Mouse (Mus musculus): Measurements from ENCODE around the gene Olfr591. TPM values are rescaled to one million over a fixed set of nuclear protein-coding genes. Genes with fewer than 3 reads are reported as not detected.
"Not testable (repeated sequence)": the region's sequence is repeated elsewhere in the genome, so short reads cannot be mapped to it uniquely, and the experiment has no call there.

Olfr591 gene
- under 1 TPM in 1 of 3 experiments, not detected in 2; 0.28 TPM for polyA plus RNA-seq (2017; shearing (Covaris generic))

DNA sequence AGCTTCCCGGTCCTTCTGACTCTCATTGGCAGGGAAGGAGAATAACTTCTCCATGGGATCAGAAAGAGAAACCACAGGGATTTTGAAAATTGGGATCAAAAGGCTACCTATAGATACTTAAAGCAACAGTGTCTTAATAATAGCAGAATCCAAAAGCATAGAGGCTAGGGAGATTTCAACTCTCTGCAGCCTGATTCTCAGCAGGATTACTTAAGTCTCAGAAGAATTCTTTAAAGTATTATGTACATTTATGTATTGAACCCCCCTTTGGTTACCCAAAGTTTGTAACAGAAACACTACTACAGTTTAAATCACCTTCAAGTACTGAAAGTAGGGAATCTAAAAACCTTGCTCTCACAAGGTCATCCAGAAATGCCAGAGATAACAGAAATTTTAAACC is at the start of gene Olfr591:
Gene Olfr591, minus strand, starts transcription at position 101 of the 400 bp plus-strand sequence.
- no peak for ATAC-seq

DNA sequence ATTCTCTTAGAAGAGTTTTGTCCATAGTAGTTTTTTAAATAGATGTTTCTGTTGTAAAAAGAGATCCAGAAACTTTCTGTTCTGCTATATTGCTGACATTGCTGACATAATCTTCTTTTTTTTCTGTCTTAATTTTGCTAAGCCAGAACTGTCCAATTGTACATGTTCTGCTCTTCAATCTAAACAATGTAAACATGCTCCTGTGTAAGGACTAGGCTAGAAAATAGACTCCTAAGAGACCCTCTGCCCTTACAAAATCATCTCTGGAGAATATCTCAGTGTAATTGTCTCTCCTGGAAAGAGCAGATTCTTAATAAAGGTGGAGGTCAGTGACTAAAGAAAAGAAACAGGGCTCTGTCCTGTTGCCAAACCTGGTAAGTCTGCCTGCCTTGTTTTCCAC is 38.6 kb upstream of the Olfr591 start, which contains the start of gene Olfr594:
Gene Olfr594, plus strand, starts transcription at position 301 of the 400 bp plus-strand sequence.
- no peak for ATAC-seq

DNA sequence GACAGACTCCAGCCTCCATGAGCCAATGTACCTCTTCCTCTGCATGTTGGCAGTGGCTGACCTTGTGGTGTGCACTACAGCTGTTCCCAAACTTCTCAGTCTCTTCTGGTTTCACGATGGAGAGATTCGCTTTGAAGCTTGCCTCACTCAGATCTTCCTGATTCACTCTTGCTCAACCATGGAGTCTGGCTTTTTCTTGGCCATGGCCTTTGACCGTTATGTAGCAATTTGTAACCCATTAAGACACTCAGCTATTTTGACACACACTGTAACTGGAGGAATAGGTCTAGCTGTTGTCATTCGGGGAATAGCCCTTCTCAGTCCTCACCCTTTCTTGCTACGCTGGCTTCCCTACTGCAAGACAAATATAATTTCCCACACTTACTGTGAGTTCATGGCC is 33.9 kb upstream of the Olfr591 start:
- ATAC-seq: not testable (repeated sequence)

DNA sequence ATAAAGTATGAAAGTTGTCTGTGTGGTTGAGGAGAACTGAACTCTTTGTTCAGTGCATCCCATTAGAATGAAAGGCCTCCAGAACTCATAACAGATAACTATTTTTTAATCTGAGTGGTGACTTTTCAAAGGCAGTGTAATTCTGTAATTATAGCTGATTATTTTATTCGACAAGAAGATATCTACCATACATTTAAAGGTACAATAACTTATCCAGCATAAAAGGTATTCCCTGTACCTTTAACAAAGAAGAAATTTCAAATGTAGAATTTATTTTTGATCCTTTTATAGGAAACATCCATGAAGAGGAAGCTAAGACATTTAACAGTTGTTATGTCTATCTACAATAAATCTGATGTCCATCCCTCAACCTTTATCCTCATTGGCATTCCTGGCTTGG is 33.4 kb upstream of the Olfr591 start, which contains the start of gene Olfr593:
Gene Olfr593, plus strand, starts transcription at position 301 of the 400 bp plus-strand sequence.
- ATAC-seq: no peak

DNA sequence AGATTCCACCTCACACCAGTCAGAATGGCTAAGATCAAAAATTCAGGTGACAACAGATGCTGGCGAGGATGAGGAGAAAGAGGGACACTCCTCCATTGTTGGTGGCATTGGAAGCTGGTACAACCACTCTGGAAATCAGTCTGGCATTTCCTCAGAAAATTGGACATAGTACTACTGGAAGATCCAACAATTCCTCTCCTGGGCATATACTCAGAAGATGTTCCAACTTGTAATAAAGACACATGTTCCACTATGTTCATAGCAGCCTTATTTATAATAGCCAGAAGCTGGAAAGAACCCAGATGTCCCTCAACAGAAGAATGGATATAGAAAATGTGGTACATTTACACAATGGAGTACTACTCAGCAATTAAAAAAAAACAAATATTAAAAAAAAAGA is 6.4 kb upstream of the Olfr591 start, which contains the start of gene Olfr592:
Gene Olfr592, plus strand, starts transcription at position 301 of the 400 bp plus-strand sequence.
- not testable (repeated sequence) for ATAC-seq

DNA sequence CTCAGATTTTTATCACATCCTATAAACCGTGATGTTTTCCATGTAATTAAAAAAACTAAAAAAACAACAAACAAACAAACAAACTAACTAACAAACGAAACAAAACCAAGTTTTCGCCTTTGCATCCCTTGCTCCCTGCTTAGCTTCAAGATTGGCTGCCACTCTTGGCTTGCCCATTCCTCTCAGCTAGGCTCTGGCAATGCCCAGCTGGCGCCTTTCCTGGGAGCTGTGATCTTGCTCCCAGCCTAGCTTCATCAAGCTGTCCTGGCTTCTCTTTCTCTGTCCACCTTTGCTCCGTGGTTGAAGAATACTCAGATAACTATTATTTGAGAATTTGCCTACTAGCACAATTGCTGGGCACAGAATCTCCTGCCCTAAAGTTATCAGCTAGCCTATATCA is 8.4 kb downstream of the Olfr591 start:
- no peak for ATAC-seq

DNA sequence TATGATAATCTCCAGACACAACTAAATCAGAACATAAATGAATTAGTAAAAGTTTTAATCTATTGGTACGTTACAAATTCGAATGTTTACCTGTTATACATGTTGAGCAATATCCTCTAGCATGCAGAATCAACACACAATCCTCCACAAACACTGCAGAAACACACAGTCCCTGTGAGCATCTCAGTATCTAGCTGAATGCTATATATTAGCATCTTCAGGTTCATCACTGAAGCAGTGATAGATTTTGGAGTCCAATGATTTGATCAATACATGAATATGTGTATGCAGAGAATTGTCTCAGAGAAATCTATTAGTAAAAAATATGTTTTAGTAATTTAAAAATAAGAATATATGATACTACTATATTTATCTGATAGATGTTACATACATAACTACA is 21.9 kb downstream of the Olfr591 start, which contains the start of gene Olfr589:
Gene Olfr589, minus strand, starts transcription at position 101 of the 400 bp plus-strand sequence.
- ATAC-seq: no peak

DNA sequence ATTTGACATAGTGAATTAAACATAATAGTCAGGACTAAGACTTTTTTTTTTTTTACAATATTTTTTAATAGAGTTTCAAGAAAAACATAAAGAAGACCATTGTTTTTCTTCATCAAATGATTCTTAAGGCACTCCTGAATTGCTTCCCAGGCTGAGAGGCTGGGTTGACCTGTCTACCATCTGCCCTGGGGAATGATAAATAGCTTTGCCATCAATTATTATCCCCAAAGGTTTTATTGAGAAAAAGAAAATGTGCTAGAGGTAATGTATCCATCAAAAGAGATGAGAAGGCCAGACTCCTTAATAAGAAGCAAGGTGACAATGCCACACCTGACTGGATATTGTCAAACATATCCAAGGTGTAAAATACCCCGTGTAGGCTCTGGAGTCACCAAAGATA is 37.6 kb downstream of the Olfr591 start, which contains the start of gene Olfr588-ps1:
Gene Olfr588-ps1, plus strand, starts transcription at position 301 of the 400 bp plus-strand sequence.
- ATAC-seq: no peak

DNA sequence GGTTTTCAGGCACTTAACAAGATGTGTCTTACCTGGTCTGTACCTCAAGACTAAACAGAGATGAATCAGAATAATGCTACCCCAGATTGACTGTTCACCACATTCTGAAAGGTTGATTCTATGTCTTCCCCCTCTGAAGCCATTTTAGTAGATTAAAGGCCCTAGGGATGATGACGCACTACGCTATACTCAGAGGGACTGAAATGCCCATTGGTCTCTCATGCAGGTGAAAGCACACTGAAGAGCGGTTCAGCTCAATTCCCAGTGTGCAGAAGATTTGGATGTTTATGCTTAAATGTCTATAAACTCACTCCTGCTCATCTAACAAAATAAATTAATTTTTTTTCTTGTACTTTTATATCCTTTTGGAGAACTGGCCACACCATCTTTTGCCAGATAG is 52.6 kb downstream of the Olfr591 start, which contains the start of gene Olfr586:
Gene Olfr586, minus strand, starts transcription at position 101 of the 400 bp plus-strand sequence.
- no peak for ATAC-seq

DNA sequence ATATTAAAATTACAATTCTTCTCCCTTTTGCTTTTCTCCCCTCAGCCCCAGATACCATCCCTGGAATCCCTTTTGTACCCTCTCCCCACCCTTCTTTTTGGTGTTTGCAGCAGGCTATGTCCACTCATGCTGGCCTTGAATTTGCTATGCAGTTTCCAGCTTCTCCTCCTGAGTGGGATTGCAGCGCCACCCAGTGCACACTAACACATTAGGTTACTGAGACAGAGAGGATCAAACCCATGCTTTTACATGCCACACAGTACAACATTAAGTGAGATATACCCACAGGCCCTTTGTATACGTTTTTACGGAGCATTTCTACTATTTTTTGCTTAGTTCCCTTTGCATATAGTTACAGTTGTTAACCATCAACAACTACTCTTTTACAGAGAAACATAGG is 58.7 kb downstream of the Olfr591 start:
- no peak for ATAC-seq

Other genes starting within 250 kb of the Olfr591 start
- not detected for gene Olfr573-ps1, start 235.8 kb downstream of the Olfr591 start, polyA plus RNA-seq (2017; shearing (Covaris generic))
- gene Olfr574, start 229.9 kb downstream of the Olfr591 start, polyA plus RNA-seq (2017; shearing (Covaris generic)): not detected
- gene Olfr575, start 219.6 kb downstream of the Olfr591 start, polyA plus RNA-seq (2017; shearing (Covaris generic)): not detected
- gene Olfr576, start 215.7 kb downstream of the Olfr591 start, polyA plus RNA-seq (2017; shearing (Covaris generic)): not detected
- not detected for gene Olfr577, start 202.4 kb downstream of the Olfr591 start, polyA plus RNA-seq (2017; shearing (Covaris generic))
- not detected for gene Olfr578, start 189.0 kb downstream of the Olfr591 start, polyA plus RNA-seq (2017; shearing (Covaris generic))
- not detected for gene Olfr582, start 140.3 kb downstream of the Olfr591 start, polyA plus RNA-seq (2017; shearing (Covaris generic))
- not detected for gene Olfr583, start 127.0 kb downstream of the Olfr591 start, polyA plus RNA-seq (2017; shearing (Covaris generic))
- not detected for gene Olfr584, start 96.5 kb downstream of the Olfr591 start, polyA plus RNA-seq (2017; shearing (Covaris generic))
- gene Olfr585, start 80.6 kb downstream of the Olfr591 start, polyA plus RNA-seq (2017; shearing (Covaris generic)): not detected
- not detected for gene Olfr586, start 52.7 kb downstream of the Olfr591 start, polyA plus RNA-seq (2017; shearing (Covaris generic))
- gene Olfr588-ps1, start 37.5 kb downstream of the Olfr591 start, polyA plus RNA-seq (2017; shearing (Covaris generic)): under 1 TPM in 1 of 3 experiments, not detected in 2; 0.16 TPM
- not detected for gene Olfr589, start 22.0 kb downstream of the Olfr591 start, polyA plus RNA-seq (2017; shearing (Covaris generic))
- under 1 TPM in 1 of 3 experiments, not detected in 2; 0.06 TPM for gene Olfr592, start 6.5 kb upstream of the Olfr591 start, polyA plus RNA-seq (2017; shearing (Covaris generic))
- gene Olfr593, start 33.5 kb upstream of the Olfr591 start, polyA plus RNA-seq (2017; shearing (Covaris generic)): not detected
- not detected for gene Olfr594, start 38.7 kb upstream of the Olfr591 start, polyA plus RNA-seq (2017; shearing (Covaris generic))
- gene Usp17ld, start 74.2 kb upstream of the Olfr591 start, polyA plus RNA-seq (2017; shearing (Covaris generic)): not detected
- not detected for gene Olfr596, start 127.3 kb upstream of the Olfr591 start, polyA plus RNA-seq (2017; shearing (Covaris generic))
- under 1 TPM in 1 of 3 experiments, not detected in 2; 0.18 TPM for gene Olfr597, start 138.0 kb upstream of the Olfr591 start, polyA plus RNA-seq (2017; shearing (Covaris generic))
- not detected for gene Olfr598, start 145.2 kb upstream of the Olfr591 start, polyA plus RNA-seq (2017; shearing (Covaris generic))
- gene Olfr599, start 157.6 kb upstream of the Olfr591 start, polyA plus RNA-seq (2017; shearing (Covaris generic)): not detected
- gene Olfr600, start 171.3 kb upstream of the Olfr591 start, polyA plus RNA-seq (2017; shearing (Covaris generic)): not detected
- not detected for gene Olfr601, start 184.3 kb upstream of the Olfr591 start, polyA plus RNA-seq (2017; shearing (Covaris generic))
- not detected for gene Olfr603, start 207.8 kb upstream of the Olfr591 start, polyA plus RNA-seq (2017; shearing (Covaris generic))
- gene Usp17lc, start 236.7 kb upstream of the Olfr591 start, polyA plus RNA-seq (2017; shearing (Covaris generic)): not detected

All from inflammation-experienced regulatory T-cells, adult 6 months (primary cell).